Mouse (Mus musculus) embryonic facial prominence, embryonic 11.5 days (tissue): ENCODE data around the gene Pex5l. TPM values are rescaled to one million over a fixed set of nuclear protein-coding genes. Genes with fewer than 3 reads are reported as not detected.

ENCODE experiments used
- ATAC-seq: fragments of 200-750 bp; cut with Nextera tagmentation; replicated peaks from 2 replicates; pipeline ENCODE4 v1.8.0; 2017; ENCODE audit warnings: low read depth; ENCODE audit not compliant: insufficient number of reproducible peaks, low FRiP score, low TSS enrichment
- DNase-seq: peaks from one replicate; pipeline ENCODE4 v3.0.0-alpha.2; 2015; ENCODE audit warnings: low spot score
- H3K27ac ChIP-seq: fragments of 300-500 bp; sonication (generic); replicated peaks from 2 replicates; pipeline ENCODE4 v1.5.1; 2014; ENCODE audit warnings: mild to moderate bottlenecking, low read depth, low read length, control low read depth
- H3K27me3 ChIP-seq: fragments of 300-500 bp; sonication (generic); 2 replicates; pipeline ENCODE4 v1.6.1; 2014; ENCODE audit warnings: mild to moderate bottlenecking, low read length, moderate library complexity, mixed read lengths; ENCODE audit not compliant: control insufficient read depth, insufficient read depth
- H3K36me3 ChIP-seq: fragments of 300-500 bp; sonication (generic); replicated peaks from 2 replicates; pipeline ENCODE4 v1.6.1; 2014; ENCODE audit warnings: low read depth, mild to moderate bottlenecking, low read length, moderate library complexity, mixed read lengths; ENCODE audit not compliant: control insufficient read depth, insufficient read depth
- H3K4me1 ChIP-seq: fragments of 300-500 bp; sonication (generic); 2 replicates; pipeline ENCODE4 v1.6.1; 2014; ENCODE audit warnings: low read length, mixed read lengths; ENCODE audit not compliant: control insufficient read depth, insufficient read depth
- H3K4me2 ChIP-seq: fragments of 300-500 bp; sonication (generic); 2 replicates; pipeline ENCODE4 v1.6.1; 2014; ENCODE audit warnings: low read depth, mild to moderate bottlenecking, control low read depth, low read length, moderate library complexity
- H3K4me3 ChIP-seq: fragments of 300-500 bp; sonication (generic); 2 replicates; pipeline ENCODE4 v1.5.1; 2014; ENCODE audit warnings: low read depth, low read length, control low read depth
- H3K9ac ChIP-seq: fragments of 300-500 bp; sonication (generic); replicated peaks from 2 replicates; pipeline ENCODE4 v1.6.1; 2014; ENCODE audit warnings: mild to moderate bottlenecking, control low read depth, low read length
- H3K9me3 ChIP-seq: fragments of 300-500 bp; sonication (generic); replicated peaks from 2 replicates; pipeline ENCODE4 v1.6.1; 2016; ENCODE audit warnings: mild to moderate bottlenecking, low read length, inconsistent platforms, mixed read lengths; ENCODE audit not compliant: control insufficient read depth
- WGBS: fragments of 180-500 bp; shearing (Covaris S2); extraction: QIAGEN DNeasy Blood & Tissue Kit; methylation state at CpG from one replicate; pipeline ENCODE4 v1.1.7; 2014; 5-methylcytosine and 5-hydroxymethylcytosine counted together
- polyA plus RNA-seq: library from polyadenylated mRNA; unstranded; fragments of >200 nt; fragmentation: Nextera tagmentation; extraction: Ambion mirVana; gene quantifications from 2 replicates; pipeline ENCODE4 v1.2.1, GENCODE M21; 2014

Pex5l gene
- polyA plus RNA-seq, 1 experiment from 2014 or later = 1.9 TPM

DNA sequence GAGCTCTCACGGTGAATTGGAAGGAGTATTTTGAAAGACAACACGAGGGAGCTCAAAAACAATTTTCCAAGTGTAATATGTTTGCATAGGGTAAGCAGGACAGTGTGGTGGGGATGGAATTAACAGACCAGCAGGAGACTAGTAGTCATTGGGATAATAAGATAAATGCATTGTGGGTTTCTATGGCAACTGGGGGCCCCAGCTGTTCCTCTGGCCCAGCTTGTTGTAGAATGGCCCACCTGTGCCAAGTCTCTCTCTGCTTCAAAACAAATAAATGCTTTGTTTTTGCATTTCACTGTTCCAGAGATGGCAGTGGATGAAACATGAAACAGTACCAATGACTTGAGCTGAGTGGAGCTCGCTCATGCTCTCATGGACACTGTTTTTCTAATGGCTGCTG is 141.3 kb downstream of the Pex5l start:
- ATAC-seq (no peak), DNase-seq (no peak)
- no peak overlapping the region for H3K9ac ChIP-seq
- no peaks in the 10 kb centered on the region for H3K4me1 ChIP-seq
- H3K27ac ChIP-seq = no peak overlapping the region
- no peaks in the 10 kb centered on the region for H3K27me3 ChIP-seq
- no peak overlapping the region for H3K4me3 ChIP-seq
- no peaks in the 10 kb centered on the region for H3K36me3 ChIP-seq
- 79% methylated on average over 3 of the region's 3 CpGs for WGBS
- H3K4me2 ChIP-seq = no peak overlapping the region
- H3K9me3 ChIP-seq = no peaks in the 10 kb centered on the region

DNA sequence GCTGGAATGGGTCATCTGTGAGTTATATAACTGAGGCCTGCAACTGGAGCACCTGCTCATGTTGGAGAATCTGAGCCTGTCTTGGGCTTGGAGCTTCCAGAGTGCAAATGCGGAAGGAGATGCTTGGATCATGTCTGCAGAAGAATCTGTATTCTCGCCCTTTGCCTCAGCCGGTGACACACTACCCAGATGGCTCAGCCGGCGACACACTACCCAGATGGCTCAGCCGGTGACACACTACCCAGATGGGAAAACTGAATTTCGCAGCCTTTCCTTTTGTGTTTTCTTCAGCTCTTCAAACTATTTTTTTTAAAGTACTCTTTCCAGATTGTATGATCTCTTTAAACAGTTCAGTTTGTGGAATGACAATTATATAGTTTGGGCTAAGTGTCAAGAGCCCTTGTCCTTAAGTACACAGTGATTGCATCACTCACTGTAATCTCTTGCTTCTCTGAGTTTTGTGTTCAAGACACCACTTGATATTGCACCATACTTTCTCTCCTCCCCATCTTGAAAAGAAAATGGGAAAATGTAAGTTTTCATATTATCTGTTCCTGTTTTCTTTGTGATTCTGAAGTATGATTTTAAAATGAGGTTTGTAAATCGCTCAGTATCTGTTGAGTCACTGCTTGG is 142.5 kb downstream of the Pex5l start:
- no peaks in the 10 kb centered on the region for H3K4me1 ChIP-seq
- H3K4me2 ChIP-seq = no peak overlapping the region
- no peak for ATAC-seq
- H3K27me3 ChIP-seq = no peaks in the 10 kb centered on the region
- H3K9ac ChIP-seq = no peak overlapping the region
- no peak for DNase-seq
- no peak overlapping the region for H3K4me3 ChIP-seq
- no peak overlapping the region for H3K27ac ChIP-seq
- no peaks in the 10 kb centered on the region for H3K9me3 ChIP-seq
- WGBS = 88% methylated on average over 8 of the region's 8 CpGs
- H3K36me3 ChIP-seq = no peaks in the 10 kb centered on the region

DNA sequence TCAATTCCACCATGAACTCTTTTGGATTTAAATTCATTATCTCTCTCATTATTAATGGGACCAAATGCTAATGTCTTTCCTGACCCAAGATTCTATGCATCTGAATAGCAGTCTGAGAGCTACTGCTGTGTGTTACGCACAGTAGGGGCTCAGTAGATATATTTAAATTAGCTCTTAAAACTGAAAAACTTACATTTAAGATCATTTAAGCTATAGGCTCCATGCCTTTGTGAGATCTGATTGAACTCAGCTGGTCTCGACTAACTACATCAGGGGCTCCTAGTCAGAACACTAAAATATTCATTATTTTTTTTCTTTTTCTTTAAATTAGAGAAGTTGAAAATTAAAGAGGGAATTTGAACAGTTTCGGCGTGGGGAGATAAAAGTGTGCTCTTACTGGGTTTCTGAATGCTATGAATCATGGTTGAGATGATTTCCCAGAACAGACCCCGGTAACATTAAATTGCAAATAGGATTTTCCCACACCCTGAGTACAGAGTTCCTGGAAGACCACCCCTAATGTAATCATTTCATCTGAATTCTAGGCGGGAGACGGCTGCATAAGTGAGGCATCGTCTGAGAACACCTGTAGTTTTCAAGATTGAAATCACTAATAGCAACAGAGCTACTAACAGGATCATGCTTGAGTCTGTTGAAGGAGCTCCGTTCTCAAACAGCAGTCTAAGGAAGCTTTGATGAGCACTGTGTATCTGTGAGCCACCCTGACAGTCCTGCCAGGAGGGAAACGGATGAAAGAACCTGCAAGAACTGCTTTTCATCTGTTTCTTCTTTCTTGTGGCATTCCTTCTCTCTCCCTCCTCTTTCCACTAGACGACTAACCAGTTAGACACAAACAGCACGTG is 151.1 kb downstream of the Pex5l start:
- no peaks in the 10 kb centered on the region for H3K9me3 ChIP-seq
- no peaks in the 10 kb centered on the region for H3K27me3 ChIP-seq
- H3K4me1 ChIP-seq = no peaks in the 10 kb centered on the region
- H3K4me3 ChIP-seq = no peak overlapping the region
- no peak overlapping the region for H3K27ac ChIP-seq
- H3K4me2 ChIP-seq = no peak overlapping the region
- DNase-seq (no peak), ATAC-seq (no peak)
- WGBS = 73% methylated on average over 12 of the region's 12 CpGs
- no peaks in the 10 kb centered on the region for H3K36me3 ChIP-seq
- no peak overlapping the region for H3K9ac ChIP-seq

DNA sequence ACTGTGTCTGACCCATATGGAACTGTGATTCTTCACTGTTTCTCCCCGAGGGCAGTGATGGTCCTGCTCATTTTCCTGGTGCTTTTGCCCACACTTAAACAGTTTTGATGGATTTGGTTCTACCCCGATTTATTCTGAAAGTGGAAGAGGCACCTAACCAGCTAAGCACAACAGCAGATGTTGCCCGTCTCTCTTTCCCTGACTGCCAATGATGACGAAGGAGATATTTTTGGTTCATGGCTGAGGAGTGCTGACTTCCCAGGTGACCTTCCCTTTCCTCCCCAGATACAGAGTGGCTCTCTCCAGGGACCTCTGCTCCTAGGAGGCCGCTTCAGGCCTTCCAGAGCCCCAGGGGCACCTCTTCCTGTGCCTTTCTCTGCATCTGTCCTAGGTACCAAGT is 155.2 kb downstream of the Pex5l start:
- no peak overlapping the region for H3K4me2 ChIP-seq
- DNase-seq = no peak
- H3K4me1 ChIP-seq = no peaks in the 10 kb centered on the region
- no peaks in the 10 kb centered on the region for H3K27me3 ChIP-seq
- no peak overlapping the region for H3K4me3 ChIP-seq
- no peaks in the 10 kb centered on the region for H3K36me3 ChIP-seq
- 66% methylated on average over 5 of the region's 5 CpGs for WGBS
- no peak overlapping the region for H3K27ac ChIP-seq
- no peak for ATAC-seq
- H3K9ac ChIP-seq = no peak overlapping the region
- H3K9me3 ChIP-seq = no peaks in the 10 kb centered on the region

DNA sequence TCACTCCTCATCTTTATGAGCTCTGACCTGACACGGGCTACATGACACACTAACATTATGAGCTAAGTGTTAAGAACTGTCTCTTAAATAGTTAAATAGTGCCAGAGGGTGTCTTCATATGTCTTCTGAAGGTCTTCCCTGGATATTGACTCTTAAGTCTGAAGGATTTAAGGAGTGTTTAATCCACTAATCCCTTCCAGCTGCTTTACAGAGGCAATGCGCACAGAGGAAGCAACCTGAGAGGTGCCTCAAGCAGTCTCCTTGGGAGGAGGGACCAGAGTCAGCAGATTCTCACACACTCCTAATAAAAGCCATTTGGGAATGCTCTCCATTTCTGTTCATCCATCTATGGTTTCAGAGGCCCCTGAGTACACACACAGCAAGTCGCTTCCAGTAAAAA is 157.9 kb downstream of the Pex5l start:
- Histone ChIP-seq H3K27me3 (no peaks in the 10 kb centered on the region), H3K4me3 (no peak overlapping the region), H3K4me1 (no peaks in the 10 kb centered on the region), H3K9ac (no peak overlapping the region), H3K27ac (no peak overlapping the region), H3K4me2 (no peak overlapping the region), H3K9me3 (no peaks in the 10 kb centered on the region), H3K36me3 (no peaks in the 10 kb centered on the region)
- no peak for ATAC-seq
- DNase-seq = peak; percentile 79
- WGBS = 41% methylated on average over 3 of the region's 3 CpGs

DNA sequence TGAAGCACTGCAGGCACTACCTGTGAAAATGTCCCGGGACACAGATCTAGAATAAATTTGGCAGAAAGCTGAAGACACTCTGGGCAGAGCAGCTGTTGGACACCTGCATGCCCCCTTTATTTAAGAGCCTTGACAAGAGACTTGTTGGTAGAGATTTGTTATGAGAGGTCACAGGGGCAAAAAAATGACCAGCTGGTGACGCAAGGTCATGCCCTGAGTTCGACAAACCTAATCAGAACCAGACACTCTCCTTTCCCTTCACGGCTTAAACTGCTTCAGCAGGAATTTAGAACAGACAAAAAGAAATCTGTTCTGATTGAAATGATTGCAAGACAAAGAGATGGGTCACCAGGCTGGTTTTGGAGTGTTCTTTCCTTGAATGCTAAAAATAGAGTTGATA is 163.1 kb downstream of the Pex5l start:
- H3K4me3 ChIP-seq = no peak overlapping the region
- no peaks in the 10 kb centered on the region for H3K27me3 ChIP-seq
- H3K4me2 ChIP-seq = no peak overlapping the region
- H3K4me1 ChIP-seq = no peaks in the 10 kb centered on the region
- H3K9me3 ChIP-seq = no peaks in the 10 kb centered on the region
- DNase-seq (peak; percentile 4), ATAC-seq (no peak)
- no peaks in the 10 kb centered on the region for H3K36me3 ChIP-seq
- no peak overlapping the region for H3K27ac ChIP-seq
- no peak overlapping the region for H3K9ac ChIP-seq
- 25% methylated on average over 4 of the region's 4 CpGs for WGBS

DNA sequence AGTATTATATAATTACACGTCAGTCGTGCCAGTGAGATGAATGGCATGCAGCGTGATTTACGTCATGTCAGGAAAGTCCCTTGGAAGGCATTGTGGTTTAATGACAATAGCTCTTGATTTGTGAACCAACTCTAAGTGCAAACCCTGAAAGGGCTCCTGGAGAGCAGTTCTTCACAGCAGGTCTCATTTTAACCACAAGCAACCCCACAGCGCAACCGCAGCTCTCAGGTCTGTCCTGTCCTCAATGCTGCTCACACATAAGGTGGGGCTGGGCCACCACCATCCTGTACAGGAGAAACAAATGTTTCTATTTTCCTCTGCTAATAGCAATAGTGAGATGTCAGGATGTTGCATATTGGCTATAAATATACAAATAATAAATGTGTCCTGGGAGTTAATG is 163.8 kb downstream of the Pex5l start:
- WGBS = 44% methylated on average over 6 of the region's 6 CpGs
- Histone ChIP-seq H3K27me3 (no peaks in the 10 kb centered on the region), H3K4me2 (no peak overlapping the region)

DNA sequence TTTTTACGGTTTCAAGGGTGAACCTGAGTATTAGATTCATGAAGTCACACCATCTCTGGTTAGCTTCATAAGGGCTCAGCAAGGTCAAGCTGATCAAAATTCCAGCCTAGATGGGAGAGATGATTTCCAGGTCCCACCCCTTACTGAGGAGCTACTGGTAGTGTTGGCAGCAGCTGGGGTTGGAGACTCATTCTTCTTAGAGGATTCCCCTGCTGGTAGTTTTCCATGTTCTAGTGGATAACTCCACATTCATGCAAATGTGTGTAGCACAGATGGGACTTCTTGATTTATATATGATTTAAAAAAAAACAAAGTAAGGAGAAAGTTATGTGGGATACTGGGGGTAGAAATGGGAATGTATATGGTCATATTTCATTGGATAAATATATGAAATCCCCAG is 172.8 kb downstream of the Pex5l start:
- H3K27me3 ChIP-seq = no peaks in the 10 kb centered on the region
- ATAC-seq (no peak), DNase-seq (no peak)
- no peak overlapping the region for H3K4me3 ChIP-seq
- no peak overlapping the region for H3K27ac ChIP-seq
- H3K4me2 ChIP-seq = no peak overlapping the region
- H3K9ac ChIP-seq = no peak overlapping the region
- no peaks in the 10 kb centered on the region for H3K36me3 ChIP-seq
- no peaks in the 10 kb centered on the region for H3K4me1 ChIP-seq
- WGBS = 81% methylated on average over 1 of the region's 1 CpGs
- H3K9me3 ChIP-seq = no peaks in the 10 kb centered on the region

More for the DNA sequence above, 163.8 kb downstream of the Pex5l start:
- ATAC-seq (no peak), DNase-seq (no peak)
- H3K9ac ChIP-seq = no peak overlapping the region
- no peak overlapping the region for H3K4me3 ChIP-seq
- no peak overlapping the region for H3K27ac ChIP-seq
- H3K9me3 ChIP-seq = no peaks in the 10 kb centered on the region
- H3K4me1 ChIP-seq = no peaks in the 10 kb centered on the region
- no peaks in the 10 kb centered on the region for H3K36me3 ChIP-seq
